Mouse (Mus musculus): ENCODE data around the gene Ccdc155. TPM values are rescaled to one million over a fixed set of nuclear protein-coding genes. Genes with fewer than 3 reads are reported as not detected.

Gene Ccdc155
- polyA plus RNA-seq, 1 experiment from 2014 or later = 0.53 TPM

GRCm38 (mm10) chr7:45167761-45168445 is 36.8 kb downstream of the Ccdc155 start:
- H3K9ac ChIP-seq (ENCODE audit: low read depth, low read length) = no peak overlapping the region
- H3K9me3 ChIP-seq (ENCODE audit: control insufficient read depth, low read length) = peaks cover 18% of the 10 kb centered on the region
- H3K27me3 ChIP-seq (replicated peaks; ENCODE audit: control insufficient read depth, insufficient read depth, low read length) = peaks cover 79% of the 10 kb centered on the region
- ATAC-seq (replicated peaks; ENCODE audit: low FRiP score) (no peak), DNase-seq (ENCODE audit: low spot score) (no peak)
- no peak overlapping the region; the same call in 1 of the 2 replicates for H3K27ac ChIP-seq (ENCODE audit: low read depth, low read length)
- H3K4me1 ChIP-seq (replicated peaks; ENCODE audit: control insufficient read depth, insufficient read depth, low read length) = peaks cover 4% of the 10 kb centered on the region
- no peak overlapping the region for H3K4me3 ChIP-seq (ENCODE audit: low read depth, low read length)
- no peaks in the 10 kb centered on the region for H3K36me3 ChIP-seq (ENCODE audit: control insufficient read depth, insufficient read depth, low read length)
- no peak overlapping the region for H3K4me2 ChIP-seq
- WGBS = 6% methylated on average over 19 of the region's 19 CpGs

- ATAC-seq (replicated peaks; ENCODE audit: low FRiP score) = no peak
Observed at GRCm38 (mm10) chr7:45166950-45167401, 37.7 kb downstream of the Ccdc155 start.

GRCm38 (mm10) chr7:45165701-45166100 is 39.0 kb downstream of the Ccdc155 start:
- H3K4me1 ChIP-seq (replicated peaks; ENCODE audit: control insufficient read depth, insufficient read depth, low read length) = peaks cover 9% of the 10 kb centered on the region
- 51% methylated on average over 11 of the region's 11 CpGs for WGBS
- no peaks in the 10 kb centered on the region; the same call in 1 of the 2 replicates for H3K36me3 ChIP-seq (ENCODE audit: control insufficient read depth, insufficient read depth, low read length)
- DNase-seq (ENCODE audit: low spot score) = no peak
- H3K27me3 ChIP-seq (replicated peaks; ENCODE audit: control insufficient read depth, insufficient read depth, low read length) = peaks cover 75% of the 10 kb centered on the region
- no peak for ATAC-seq (replicated peaks; ENCODE audit: low FRiP score)
- H3K9me3 ChIP-seq (ENCODE audit: control insufficient read depth, low read length) = peaks cover 14% of the 10 kb centered on the region
- H3K4me3 ChIP-seq (ENCODE audit: low read depth, low read length) = no peak overlapping the region
- H3K27ac ChIP-seq (ENCODE audit: low read depth, low read length) = no peak overlapping the region
- no peak overlapping the region for H3K4me2 ChIP-seq
- no peak overlapping the region for H3K9ac ChIP-seq (ENCODE audit: low read depth, low read length)

More at GRCm38 (mm10) chr7:45166950-45167401, 37.7 kb downstream of the Ccdc155 start:
- H3K9ac ChIP-seq (ENCODE audit: low read depth, low read length) = no peak overlapping the region
- no peak overlapping the region for H3K4me3 ChIP-seq (ENCODE audit: low read depth, low read length)
- H3K36me3 ChIP-seq (ENCODE audit: control insufficient read depth, insufficient read depth, low read length) = no peaks in the 10 kb centered on the region
- 19% methylated on average over 10 of the region's 10 CpGs for WGBS
- H3K4me1 ChIP-seq (replicated peaks; ENCODE audit: control insufficient read depth, insufficient read depth, low read length) = peaks cover 9% of the 10 kb centered on the region
- peaks cover 81% of the 10 kb centered on the region for H3K27me3 ChIP-seq (replicated peaks; ENCODE audit: control insufficient read depth, insufficient read depth, low read length)
- H3K4me2 ChIP-seq = no peak overlapping the region
- peaks cover 18% of the 10 kb centered on the region for H3K9me3 ChIP-seq (ENCODE audit: control insufficient read depth, low read length)
- DNase-seq (ENCODE audit: low spot score) = no peak
- H3K27ac ChIP-seq (ENCODE audit: low read depth, low read length) = no peak overlapping the region

GRCm38 (mm10) chr7:45164833-45165232 is 39.9 kb downstream of the Ccdc155 start:
- DNase-seq (ENCODE audit: low spot score) (no peak), ATAC-seq (replicated peaks; ENCODE audit: low FRiP score) (no peak)
- Histone ChIP-seq H3K36me3 (ENCODE audit: control insufficient read depth, insufficient read depth, low read length) (no peaks in the 10 kb centered on the region; the same call in 1 of the 2 replicates), H3K4me1 (replicated peaks; ENCODE audit: control insufficient read depth, insufficient read depth, low read length) (peaks cover 9% of the 10 kb centered on the region), H3K27me3 (replicated peaks; ENCODE audit: control insufficient read depth, insufficient read depth, low read length) (peaks cover 75% of the 10 kb centered on the region), H3K27ac (ENCODE audit: low read depth, low read length) (no peak overlapping the region), H3K4me3 (ENCODE audit: low read depth, low read length) (no peak overlapping the region), H3K9ac (ENCODE audit: low read depth, low read length) (no peak overlapping the region), H3K9me3 (ENCODE audit: control insufficient read depth, low read length) (peaks cover 11% of the 10 kb centered on the region), H3K4me2 (no peak overlapping the region)
- 55% methylated on average over 5 of the region's 5 CpGs for WGBS

- Histone ChIP-seq H3K27me3 (replicated peaks; ENCODE audit: control insufficient read depth, insufficient read depth, low read length) (peaks cover 66% of the 10 kb centered on the region), H3K9me3 (ENCODE audit: control insufficient read depth, low read length) (peaks cover 3% of the 10 kb centered on the region)
- ATAC-seq (replicated peaks; ENCODE audit: low FRiP score) = 0 out of 2 replicates have a peak, but pooled peaks have one; percentile 30
Observed at GRCm38 (mm10) chr7:45163735-45164490, 40.8 kb downstream of the Ccdc155 start, which contains the start of gene Slc17a7. TSS of gene Slc17a7 (plus strand) at chr7:45163949.

GRCm38 (mm10) chr7:45162996-45163615 is 41.6 kb downstream of the Ccdc155 start:
- ATAC-seq (replicated peaks; ENCODE audit: low FRiP score) (no peak), DNase-seq (ENCODE audit: low spot score) (no peak)
- Histone ChIP-seq H3K27ac (ENCODE audit: low read depth, low read length) (no peak overlapping the region), H3K9me3 (ENCODE audit: control insufficient read depth, low read length) (no peaks in the 10 kb centered on the region), H3K9ac (ENCODE audit: low read depth, low read length) (no peak overlapping the region), H3K4me1 (replicated peaks; ENCODE audit: control insufficient read depth, insufficient read depth, low read length) (peaks cover 9% of the 10 kb centered on the region), H3K27me3 (replicated peaks; ENCODE audit: control insufficient read depth, insufficient read depth, low read length) (peaks cover 58% of the 10 kb centered on the region), H3K4me3 (ENCODE audit: low read depth, low read length) (no peak overlapping the region), H3K4me2 (peak overlapping the region; percentile 83), H3K36me3 (ENCODE audit: control insufficient read depth, insufficient read depth, low read length) (peaks cover 2% of the 10 kb centered on the region; the same call in 1 of the 2 replicates)
- WGBS = 66% methylated on average over 9 of the region's 9 CpGs

More at GRCm38 (mm10) chr7:45163735-45164490, 40.8 kb downstream of the Ccdc155 start, which contains the start of gene Slc17a7:
- WGBS = 2% methylated on average over 40 of the region's 41 CpGs
- no peak within 1 kb of the TSS for H3K27ac ChIP-seq (ENCODE audit: low read depth, low read length)
- H3K36me3 ChIP-seq (ENCODE audit: control insufficient read depth, insufficient read depth, low read length) = peaks cover 2% of the 10 kb centered on the region; the same call in 1 of the 2 replicates
- H3K4me2 ChIP-seq = peak within 1 kb of the TSS; percentile 83
- DNase-seq (ENCODE audit: low spot score) = no peak
- H3K4me1 ChIP-seq (replicated peaks; ENCODE audit: control insufficient read depth, insufficient read depth, low read length) = peaks cover 9% of the 10 kb centered on the region
- H3K4me3 ChIP-seq (ENCODE audit: low read depth, low read length) = peak within 1 kb of the TSS; percentile 59
- peak within 1 kb of the TSS; percentile 54; the same call in 1 of the 2 replicates for H3K9ac ChIP-seq (ENCODE audit: low read depth, low read length)

- 27% methylated on average over 6 of the region's 6 CpGs for WGBS
- H3K4me3 ChIP-seq (ENCODE audit: low read depth, low read length) = peak overlapping the region; percentile 45
- peaks cover 9% of the 10 kb centered on the region for H3K4me1 ChIP-seq (replicated peaks; ENCODE audit: control insufficient read depth, insufficient read depth, low read length)
- peak overlapping the region; percentile 28; the same call in 1 of the 2 replicates for H3K9ac ChIP-seq (ENCODE audit: low read depth, low read length)
- peaks cover 2% of the 10 kb centered on the region; the same call in 1 of the 2 replicates for H3K36me3 ChIP-seq (ENCODE audit: control insufficient read depth, insufficient read depth, low read length)
- H3K9me3 ChIP-seq (ENCODE audit: control insufficient read depth, low read length) = no peaks in the 10 kb centered on the region
- ATAC-seq (replicated peaks; ENCODE audit: low FRiP score) (no peak; the same call in 1 of the 2 replicates), DNase-seq (ENCODE audit: low spot score) (no peak)
- H3K27me3 ChIP-seq (replicated peaks; ENCODE audit: control insufficient read depth, insufficient read depth, low read length) = peaks cover 52% of the 10 kb centered on the region
- peak overlapping the region; percentile 81 for H3K4me2 ChIP-seq
- no peak overlapping the region for H3K27ac ChIP-seq (ENCODE audit: low read depth, low read length)
Observed at GRCm38 (mm10) chr7:45162551-45162950, 42.1 kb downstream of the Ccdc155 start.

All from liver, embryonic 11.5 days (tissue).